Mouse (Mus musculus): ENCODE measurements at regions not wholly inside any gene's neighbourhood (a gene's known extent, or its start where the extent isn't known, plus 50 kb on each side); places are given as distances from the start of the nearest gene placed in this dataset.

DNA sequence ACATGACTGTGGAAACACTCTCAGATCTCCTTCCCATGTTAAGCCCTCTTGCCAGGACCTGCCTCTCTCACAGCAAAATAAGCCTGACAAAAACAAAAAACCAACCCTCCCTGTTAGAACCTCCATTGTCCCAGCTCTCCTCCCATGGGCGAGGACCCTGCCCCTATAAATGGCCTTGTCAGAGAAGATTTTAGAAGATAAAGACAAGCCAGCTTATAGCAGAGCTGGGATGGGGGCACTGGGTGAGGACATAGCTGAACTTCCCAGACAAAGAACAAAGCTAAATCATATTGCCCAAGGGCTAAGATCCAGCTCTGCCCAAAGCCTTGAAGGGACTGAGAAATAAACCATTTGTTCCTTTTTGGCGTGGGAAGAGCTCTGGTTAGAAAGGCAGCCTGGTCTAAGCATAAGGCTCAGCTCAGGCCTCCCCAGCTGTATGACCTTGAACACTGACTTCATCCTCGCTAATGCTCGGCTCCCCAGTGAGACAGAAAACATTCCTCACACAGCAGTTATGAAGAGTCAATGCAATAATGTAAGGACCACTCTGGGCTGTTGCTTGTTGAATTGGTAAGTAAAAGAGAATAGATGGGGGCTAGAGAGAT, 115.2 kb downstream of the Zfp36l2 start:
- DNase-seq = no peak

DNA sequence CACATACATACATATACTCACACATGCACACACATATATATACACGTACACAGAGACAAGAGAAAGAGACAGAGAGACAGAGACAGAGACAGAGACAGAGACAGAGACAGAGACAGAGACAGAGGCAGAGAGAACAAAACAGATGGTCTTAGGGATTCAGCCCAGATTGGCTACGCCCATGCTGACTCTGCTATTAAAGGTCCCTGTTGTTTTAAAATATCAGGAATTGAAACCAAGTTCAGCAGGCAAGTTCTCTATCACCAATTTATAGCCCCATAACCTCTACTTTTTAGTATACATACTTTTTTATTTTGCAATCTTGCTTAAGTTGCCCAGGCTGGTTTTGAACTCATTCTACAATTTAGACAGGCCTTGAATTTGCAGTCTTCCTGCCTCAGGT, 115.9 kb downstream of the Zfp36l2 start:
- DNase-seq = no peak

DNA sequence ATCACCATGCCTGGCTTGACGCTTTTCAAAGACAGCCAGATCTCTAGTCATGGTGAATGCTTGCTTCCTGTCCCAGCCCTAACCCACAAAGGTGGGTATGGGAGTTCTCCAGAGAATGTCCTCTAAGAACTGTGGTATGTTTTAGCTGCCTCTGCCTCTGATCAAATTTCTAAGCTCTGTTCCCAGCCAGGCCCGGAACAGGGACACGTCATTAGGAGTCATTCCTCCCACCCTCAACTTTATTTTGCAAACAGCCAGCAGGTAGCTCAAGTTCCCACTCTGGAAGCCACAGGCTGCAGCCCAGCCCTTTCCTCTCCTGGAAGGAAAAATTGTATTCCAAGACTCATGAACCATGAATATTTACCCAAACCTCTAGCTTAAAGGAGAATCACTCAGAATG, 117.2 kb downstream of the Zfp36l2 start:
- no peak for DNase-seq

DNA sequence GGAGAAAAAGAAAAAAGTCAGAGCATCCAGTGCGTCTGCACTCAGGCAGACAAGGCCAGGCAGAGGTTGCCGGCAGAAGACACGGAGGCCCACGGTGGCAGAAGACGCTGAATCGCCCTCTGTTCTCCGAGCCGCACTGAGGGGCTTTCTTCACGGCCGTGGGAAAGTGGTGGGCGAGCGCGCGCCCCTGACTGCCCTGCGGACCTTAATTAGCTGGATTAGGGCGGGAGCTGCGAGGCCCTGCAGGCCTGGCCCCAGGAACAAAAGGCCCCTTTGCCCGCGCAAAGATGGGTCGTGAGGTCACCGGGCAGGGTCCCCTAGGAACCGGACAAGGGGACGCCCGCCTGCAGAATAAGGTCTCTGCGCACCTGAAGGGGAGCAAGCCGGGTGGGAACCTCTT, 120.6 kb downstream of the Zfp36l2 start:
- DNase-seq = no peak

DNA sequence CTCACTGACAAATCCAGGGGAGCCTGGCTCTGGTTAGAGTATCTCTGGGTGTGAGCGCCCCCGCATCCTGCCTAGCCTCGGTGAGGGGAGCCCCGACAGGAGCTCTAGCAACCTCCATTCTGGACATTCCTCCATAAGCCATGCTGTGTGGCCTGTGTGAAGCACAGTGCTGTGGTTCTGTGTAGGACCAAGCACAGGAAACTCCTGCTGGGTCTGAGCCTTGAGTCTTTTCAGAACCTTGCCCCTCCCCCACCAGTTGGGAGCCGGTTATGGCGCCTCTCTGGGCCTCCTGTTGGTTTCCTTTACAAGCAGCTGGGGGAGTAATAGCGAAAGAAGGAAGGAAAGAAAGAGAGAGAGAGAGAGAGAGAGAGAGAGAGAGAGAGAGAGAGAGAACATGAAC, 124.0 kb downstream of the Zfp36l2 start:
- no peak for DNase-seq

DNA sequence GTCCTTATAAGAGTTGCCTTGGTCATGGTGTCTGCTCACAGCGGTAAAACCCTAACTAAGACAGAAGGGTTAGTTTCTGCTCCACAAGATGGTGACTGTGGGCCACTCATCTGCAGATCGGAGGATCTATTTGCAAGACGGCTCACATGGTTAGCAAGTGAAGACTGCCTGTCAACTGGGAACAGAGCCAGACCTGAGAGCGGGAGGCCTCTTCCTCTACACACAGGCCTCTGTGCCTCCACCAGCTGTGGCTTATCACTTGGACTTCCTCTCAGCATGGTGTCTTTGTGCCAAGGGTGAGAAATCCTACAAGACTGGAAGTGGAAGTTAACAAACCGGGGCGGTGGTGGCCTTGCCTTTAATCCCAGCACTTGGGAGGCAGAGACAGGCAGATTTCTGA, 126.1 kb downstream of the Zfp36l2 start:
- DNase-seq = peak in 1 of 2 experiments; percentile 24

DNA sequence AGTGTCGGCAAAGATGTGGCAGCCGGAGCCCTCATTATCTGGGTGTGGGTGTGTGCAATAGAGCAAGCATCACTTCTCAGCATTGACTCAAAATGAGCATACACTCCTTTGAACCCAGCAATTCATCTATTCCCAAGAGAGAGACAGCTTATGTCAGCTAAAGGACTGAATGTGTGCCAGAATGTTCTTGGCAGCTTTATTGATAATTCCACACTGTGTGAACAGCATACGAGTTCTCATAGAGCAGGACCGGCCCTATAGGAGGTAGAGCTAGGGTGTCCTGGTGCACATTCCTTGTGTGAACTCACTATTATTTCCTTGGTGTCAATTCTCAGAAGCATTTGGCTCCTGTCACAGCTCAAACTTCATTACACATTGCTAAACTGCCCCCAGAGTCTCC, 131.3 kb downstream of the Zfp36l2 start:
- DNase-seq = no peak

DNA sequence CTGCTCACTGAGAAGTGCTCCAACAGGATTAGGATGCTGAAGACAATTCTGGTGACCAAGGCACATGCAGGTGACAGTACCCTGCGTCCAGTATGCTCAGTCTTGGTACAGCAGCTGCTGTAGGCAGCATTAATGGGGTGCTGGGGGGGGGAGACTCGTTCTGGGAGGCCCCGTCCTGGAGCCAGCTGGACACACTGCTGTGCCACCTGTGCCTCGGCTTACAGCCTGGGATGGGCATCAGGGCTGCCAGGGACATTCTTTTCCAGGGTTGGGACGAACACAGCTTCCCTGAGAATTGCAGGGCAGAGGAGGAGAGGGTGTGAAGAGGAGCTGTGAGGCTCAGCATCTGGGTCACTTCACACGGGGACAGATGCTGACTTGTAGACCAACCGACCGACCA, 135.3 kb downstream of the Zfp36l2 start:
- DNase-seq = no peak

DNA sequence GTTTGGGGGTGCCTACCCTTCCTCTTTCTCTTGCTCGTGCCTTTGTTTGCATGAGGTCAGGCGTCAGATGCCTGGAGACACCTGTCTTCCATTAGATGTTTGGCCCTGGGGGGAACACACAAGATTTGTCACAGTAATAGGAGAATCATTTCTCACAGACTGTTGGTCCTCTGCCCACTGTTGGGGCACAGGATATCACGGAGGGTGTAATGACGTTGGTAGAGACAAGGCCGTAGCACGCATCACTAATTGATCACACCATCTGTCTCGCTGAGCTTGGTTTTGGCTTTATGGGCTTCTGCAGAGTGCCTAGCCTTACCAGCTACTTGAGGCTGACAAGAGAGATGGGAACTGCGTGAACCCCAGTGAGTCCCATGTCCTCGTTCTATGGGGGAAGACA, 136.5 kb downstream of the Zfp36l2 start:
- no peak for DNase-seq

DNA sequence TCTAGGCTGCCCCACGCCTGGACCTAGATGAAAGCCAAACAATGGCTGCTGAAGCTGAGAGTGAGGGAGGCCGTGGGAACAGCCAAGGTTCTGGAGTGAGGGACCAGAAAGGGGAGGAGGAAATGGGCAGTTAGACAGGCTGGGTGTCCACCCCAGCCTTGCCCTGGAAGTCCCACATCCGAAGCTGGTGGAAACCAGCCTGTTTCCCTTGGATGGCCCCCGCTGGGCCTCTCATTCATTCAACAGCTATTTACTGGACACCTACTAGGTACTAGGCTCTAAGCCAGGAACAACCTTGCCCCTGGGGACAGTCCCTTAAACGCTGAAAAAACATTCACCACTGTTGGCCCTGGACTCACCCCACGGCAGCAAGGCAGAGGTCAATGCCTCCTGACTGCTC, 139.2 kb downstream of the Zfp36l2 start:
- DNase-seq = no peak

DNA sequence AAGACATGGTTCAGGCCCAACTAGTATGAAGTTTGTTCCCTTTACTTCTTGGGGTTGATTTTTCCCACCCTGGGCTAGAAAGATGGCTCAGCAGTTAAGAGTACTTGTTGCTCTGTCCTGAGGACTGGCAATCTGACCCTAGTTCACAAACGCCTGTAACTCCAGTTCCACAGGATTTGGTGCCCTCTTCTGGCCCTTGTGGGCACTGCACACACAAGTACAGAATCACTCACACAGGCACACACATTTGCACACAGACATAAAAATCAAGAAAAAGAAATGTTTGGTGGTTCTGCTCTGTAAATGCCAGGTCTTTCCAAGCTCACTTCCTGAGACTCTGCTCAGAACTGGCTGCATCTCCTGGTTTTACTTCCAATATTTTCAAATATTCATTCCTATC, 140.2 kb downstream of the Zfp36l2 start:
- no peak for DNase-seq

DNA sequence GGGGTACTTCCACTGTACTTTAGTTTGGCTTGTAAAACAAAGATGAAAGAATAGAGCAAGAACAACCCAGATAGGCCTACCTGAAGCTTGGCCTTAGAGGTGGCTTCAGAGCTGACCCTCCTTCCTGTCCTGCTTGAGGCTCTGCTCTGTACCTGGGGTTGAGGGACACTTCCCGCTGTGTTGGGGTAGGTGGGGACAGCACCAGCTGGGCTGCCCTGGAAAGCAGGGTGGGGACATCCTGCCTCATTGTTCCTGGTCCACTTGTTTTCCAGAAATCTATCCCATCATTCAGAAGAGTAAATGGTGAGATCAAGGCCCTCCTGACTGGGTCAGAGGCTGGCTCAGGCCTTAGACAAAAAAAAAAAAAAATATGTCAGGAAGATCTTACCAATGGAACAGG, 141.9 kb downstream of the Zfp36l2 start:
- no peak for DNase-seq

DNA sequence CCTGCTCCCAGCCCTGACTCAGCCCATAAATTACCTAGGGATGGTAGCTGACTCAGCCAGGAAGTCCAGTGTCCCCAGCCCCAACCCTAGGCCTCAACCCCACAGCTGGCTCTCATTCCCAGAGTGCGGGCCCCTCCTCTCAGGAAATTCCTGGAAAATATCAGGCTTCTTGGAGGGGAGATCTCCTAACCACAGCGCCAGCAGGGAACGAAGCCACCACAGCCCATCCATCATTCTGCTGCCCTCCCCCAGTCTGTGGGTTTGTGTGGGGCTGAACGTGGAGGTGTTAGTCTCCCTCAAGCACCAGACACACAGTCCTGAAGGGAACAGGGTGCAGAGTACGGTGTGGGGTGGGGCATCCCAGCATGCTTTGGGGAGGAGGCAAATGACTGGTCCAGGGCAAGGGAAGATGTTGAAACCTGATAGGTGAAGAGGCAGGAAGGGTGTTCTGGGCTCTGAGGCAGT, 143.2 kb downstream of the Zfp36l2 start:
- no peak for DNase-seq

DNA sequence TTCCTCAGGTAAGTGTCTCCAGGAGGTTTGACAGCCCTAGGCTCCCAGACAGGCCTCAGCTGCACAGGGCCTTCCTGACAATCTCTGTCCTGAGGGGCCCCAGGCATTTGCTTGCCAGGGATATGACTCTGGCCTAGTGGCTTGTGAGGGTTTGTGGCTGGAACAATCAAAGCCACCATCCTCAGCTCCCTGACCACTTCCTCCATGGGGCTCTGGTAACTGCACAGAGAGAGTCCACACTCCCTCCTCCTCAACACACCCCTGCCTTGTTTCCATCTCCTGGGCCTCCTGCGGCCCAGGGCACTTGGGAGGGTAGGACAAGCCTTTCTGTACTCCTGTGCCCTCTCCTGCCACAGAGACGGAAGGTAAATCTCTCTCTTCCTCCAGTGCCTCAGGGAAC, 144.6 kb downstream of the Zfp36l2 start:
- no peak for DNase-seq

DNA sequence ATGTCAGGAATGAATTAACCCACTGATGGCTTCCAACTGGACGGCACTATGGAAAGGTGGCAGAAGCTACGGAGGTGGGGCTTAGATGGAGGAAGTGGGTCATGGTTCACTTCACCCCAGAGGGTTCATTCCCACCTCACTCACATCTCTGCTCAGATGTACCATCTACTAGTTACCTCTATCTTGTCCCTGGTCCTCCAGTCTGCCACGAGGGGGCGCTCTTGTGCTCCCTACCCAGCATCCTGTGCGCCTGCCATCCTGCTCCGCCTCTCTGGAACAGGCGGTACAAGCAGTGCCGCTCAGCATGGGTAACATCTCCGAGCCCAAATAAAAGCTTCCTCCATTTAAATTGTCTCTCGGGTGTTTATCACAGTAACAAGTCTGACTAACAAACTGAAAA, 148.3 kb downstream of the Zfp36l2 start:
- DNase-seq = no peak

DNA sequence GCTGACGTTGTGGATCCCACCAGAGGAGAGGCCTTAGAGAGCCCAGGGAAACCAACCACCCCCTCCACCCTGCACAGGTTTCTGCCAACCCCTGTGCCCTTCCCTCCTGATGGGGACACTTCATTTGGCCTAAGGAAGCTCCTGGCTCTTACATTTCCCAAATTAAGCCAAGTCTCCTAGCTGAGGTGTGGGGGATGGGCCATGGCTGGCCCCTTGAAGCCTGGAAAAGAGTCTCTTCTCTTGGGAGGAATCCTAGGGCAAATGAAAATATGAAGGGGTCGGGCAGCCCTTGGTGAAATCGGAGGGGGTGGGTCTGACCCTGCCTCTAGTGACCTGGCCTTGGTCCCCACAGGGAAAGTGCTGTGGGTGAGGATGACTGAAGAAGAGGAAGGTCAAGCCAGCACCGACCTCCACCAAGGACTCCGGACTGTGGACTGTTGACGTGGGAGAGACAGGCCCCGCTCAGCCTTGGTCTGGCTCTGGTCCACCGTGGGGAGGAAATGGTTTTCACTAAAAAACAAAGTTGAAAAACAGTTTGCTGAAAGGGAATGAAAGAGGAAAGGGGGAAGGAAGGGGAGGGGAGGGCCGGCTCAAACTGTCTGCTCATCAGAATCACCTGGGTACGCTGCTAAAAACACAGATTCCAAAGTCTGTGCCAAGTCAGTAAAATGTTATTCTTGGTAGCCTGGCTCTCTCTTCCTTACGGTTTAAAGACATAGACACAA, 150.0 kb downstream of the Zfp36l2 start:
- no peak for DNase-seq

DNA sequence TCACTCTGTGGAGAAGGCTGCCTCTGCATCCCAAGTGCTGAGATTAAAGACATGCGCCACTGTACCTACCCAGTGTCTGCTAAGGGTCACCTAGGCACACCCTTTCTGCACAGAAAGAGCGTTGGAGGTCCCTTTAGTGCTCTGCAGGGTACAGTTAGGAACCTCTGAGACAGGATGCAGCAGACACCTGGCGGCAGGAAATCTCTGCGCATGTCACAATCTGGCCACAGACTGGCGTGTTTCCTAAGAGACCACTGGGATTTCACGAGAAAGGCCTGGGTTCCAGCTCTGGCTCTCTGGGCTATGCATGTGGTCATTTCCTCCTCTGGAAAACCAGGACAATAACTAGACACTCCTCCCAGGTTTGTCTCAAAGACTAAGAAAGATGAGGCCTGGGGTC, 151.7 kb downstream of the Zfp36l2 start:
- no peak for DNase-seq

DNA sequence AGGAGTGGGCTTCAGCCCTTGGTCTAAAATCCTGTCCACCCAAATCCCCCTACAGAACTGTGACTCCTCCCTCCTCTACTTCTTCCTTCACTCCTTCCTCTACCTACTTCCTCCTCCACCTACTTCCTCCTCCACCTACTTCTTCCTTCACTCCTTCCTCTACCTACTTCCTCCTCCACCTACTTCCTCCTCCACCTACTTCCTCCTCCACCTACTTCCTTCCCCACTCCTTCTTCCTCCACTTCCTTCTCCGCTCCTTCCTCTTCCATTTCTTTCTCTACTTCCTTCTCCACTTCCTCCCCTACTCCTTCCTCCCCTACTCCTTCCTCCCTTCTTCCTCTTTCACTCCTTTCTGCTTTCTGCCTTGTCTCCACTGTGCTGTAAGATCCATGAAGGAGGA, 152.9 kb downstream of the Zfp36l2 start:
- no peak for DNase-seq

DNA sequence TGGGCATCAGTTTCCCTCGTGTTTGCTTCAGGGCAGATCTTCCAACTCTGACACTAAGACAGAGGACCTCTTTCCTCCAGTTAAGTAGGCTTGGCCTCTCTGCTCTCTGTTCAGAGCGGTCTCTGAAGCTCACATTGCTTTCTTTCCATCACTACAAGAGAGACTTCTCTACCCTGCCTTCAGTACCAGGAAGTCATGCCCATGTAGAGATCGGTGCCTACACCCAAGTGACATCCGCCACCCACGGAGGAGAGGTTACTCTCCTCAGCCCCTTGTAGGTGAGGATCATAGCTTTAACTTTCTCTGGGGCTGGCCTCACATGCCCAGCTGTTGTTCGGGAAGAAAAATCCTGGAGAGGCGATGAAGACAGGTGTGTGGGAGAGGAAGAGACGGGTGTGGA, 155.3 kb downstream of the Zfp36l2 start:
- DNase-seq = no peak

DNA sequence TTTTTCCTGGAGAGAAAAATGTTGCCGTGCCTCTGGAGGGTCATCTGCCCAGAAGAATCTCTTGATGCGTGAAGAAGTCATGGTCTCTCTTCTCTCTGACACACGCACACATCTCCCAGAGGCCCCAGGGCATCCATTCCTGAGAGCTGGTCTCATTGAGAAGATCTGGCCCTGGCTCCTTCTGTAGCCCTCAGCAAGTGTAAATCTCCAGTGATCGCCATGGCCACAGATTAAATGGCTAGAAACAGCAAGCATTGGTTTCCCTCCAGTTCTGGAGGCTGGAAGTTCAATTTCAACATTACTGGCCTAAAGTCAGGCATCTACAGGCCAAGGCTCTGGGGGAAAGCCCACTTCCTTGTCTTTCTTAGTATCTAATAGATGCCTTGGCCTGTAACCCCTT, 155.9 kb downstream of the Zfp36l2 start:
- no peak for DNase-seq

DNA sequence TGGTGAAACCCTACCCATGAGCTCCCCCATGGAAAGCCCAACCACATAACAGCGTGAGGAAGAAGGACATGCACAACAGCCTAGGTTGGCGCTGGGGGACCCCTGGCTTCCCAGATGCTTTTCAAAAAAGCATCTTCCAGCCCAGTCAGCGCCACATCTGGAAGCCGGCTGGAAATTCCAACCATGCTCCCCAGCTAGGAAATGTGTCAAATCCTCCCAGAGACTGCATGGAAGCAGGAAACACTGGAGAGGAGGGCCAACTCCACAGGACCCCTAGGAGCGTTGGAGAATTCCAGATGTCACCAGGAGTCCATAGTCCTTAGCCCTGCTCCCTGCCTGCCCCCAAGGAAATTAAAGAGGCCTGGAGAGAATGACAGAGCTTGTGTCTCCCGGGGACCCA, 156.4 kb downstream of the Zfp36l2 start:
- no peak for DNase-seq

DNA sequence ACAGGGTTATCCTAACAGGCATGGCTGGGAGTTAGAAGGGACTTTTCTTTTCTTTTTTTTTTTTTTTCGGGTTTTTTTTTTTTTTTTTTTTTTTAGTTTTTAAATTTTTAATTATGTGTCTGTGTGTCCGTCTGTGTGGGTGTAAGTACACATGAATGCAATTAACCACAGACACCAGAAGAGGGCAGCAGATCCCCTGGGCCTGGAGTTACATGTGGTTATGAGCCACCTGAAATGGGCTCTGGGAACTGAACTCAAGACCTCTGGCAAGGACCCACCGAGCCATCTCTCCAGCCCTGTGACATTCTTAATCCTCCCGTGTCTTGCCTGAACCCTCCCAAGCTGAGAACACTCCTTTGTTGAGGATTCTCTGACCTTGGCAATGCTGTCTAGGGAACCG, 157.0 kb downstream of the Zfp36l2 start:
- DNase-seq = no peak

DNA sequence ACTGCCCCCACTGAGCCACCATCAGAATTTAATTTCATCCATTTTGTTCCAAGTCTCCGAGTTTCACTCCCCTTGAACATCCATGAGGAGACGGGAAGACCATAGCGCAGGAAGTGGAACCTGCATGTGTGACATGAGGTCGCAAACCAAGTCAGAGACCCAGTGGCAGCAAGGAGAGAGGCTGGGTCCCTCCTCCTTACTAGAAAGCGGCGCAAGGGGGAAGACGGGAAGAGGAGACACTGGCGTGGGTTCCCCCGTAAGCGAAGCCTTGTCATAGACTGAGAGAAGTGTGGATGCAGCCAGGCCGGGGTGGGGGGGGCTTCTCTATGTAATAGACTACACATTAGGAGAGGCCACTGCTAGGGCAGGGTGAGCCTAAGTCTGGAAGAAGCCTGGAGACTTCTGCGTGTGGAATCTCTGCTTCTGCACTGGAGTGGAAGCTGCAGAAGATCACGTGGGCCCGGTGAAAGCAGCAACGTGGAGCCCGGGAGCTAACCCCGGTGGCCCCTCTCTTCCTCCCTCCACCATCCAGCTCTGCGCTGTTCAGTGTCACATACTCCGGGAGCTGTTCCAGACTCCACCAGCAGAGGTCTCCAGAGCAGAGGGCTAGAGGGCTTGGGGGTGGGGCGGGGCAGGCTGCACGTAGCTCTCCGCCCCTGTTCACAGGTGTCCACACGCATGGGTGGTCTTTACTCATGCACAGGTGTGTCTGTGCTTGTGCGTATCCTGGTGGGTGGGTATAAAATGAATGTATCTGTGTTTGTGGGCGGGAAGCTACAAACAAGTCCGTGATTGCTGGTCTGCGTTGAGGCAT, 159.4 kb downstream of the Zfp36l2 start:
- peak; percentile 77 to 79 for DNase-seq

DNA sequence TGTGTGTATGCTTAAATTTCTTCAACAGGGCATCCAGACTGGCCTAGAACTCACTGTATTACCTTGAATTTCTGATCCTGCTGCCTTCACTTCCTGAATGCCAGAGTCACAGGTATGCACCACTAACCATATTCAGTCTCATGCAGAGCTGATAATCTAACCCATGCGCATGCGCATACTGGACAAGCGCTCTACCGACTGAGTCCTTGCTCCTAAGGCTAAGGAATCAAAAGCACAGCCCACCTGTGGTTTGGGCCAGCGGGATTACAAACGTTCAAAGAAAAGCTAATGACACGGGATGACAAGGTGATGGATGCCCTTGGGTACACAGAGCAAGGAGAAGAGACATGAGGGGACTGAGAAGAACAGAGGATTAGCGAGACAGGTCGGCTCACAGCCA, 160.5 kb downstream of the Zfp36l2 start:
- no peak for DNase-seq

Data from thymus, adult 18-20 months (tissue).